Mouse (Mus musculus) megakaryocyte progenitor cell, adult 5-6 weeks (primary cell): ENCODE measurements around the gene Pcgf6. TPM values are rescaled to one million over a fixed set of nuclear protein-coding genes. Genes with fewer than 3 reads are reported as not detected.
"Not testable (repeated sequence)": the region's sequence is repeated elsewhere in the genome, so short reads cannot be mapped to it uniquely, and the experiment has no call there.

Experiments
- ATAC-seq: replicated peaks from 2 replicates; pipeline ENCODE4 v1.8.0; 2016; ENCODE audit warnings: mild to moderate bottlenecking, moderate TSS enrichment, inconsistent platforms; ENCODE audit not compliant: poor library complexity
- total RNA-seq, 2 experiments: library from RNA; stranded (forward) in 1 of 2; stranded (reverse) in 1 of 2; fragments of 157-497, 149-512 nt in 1 of 2; fragments of 200-1000 nt in 1 of 2; gene quantifications; 2 replicates each; pipeline versions ENCODE4 v1.2.3 to v1.2.4; 2015 to 2017

The Pcgf6 gene
- total RNA-seq, 2 experiments from 2014 or later: 9.1 to 29.0 TPM

- peak; percentile 83 for ATAC-seq
Measured at GRCm38 (mm10) chr19:46999753-47000152, 51.0 kb downstream of the Pcgf6 start.

- peak; percentile 69 for ATAC-seq
Measured at GRCm38 (mm10) chr19:46998953-46999352, 51.8 kb downstream of the Pcgf6 start.

- ATAC-seq: no peak; the same call in 1 of the 2 replicates
Measured at GRCm38 (mm10) chr19:46998168-46998870, 52.4 kb downstream of the Pcgf6 start.

GRCm38 (mm10) chr19:46996095-46996494 is 54.6 kb downstream of the Pcgf6 start:
- no peak for ATAC-seq

GRCm38 (mm10) chr19:46992329-46992728 is 58.4 kb downstream of the Pcgf6 start:
- not testable (repeated sequence) for ATAC-seq

- peak; percentile 65 for ATAC-seq
Measured at GRCm38 (mm10) chr19:46991145-46991544, 59.6 kb downstream of the Pcgf6 start.

- ATAC-seq: not testable (repeated sequence)
Measured at GRCm38 (mm10) chr19:46990625-46991024, 60.1 kb downstream of the Pcgf6 start.

- ATAC-seq: no peak
Measured at GRCm38 (mm10) chr19:46990153-46990518, 60.6 kb downstream of the Pcgf6 start.

- ATAC-seq: no peak
Measured at GRCm38 (mm10) chr19:46989479-46990152, 61.1 kb downstream of the Pcgf6 start.

GRCm38 (mm10) chr19:46988231-46989087 is 62.2 kb downstream of the Pcgf6 start:
- peak; percentile 65 for ATAC-seq

GRCm38 (mm10) chr19:46987646-46988045 is 63.1 kb downstream of the Pcgf6 start:
- peak; percentile 28 for ATAC-seq

GRCm38 (mm10) chr19:46984726-46985622 is 65.7 kb downstream of the Pcgf6 start:
- ATAC-seq: peak; percentile 10; the same call in 1 of the 2 replicates

- peak; percentile 41 for ATAC-seq
Measured at GRCm38 (mm10) chr19:46983966-46984380, 66.7 kb downstream of the Pcgf6 start.

Other genes starting within 250 kb of the Pcgf6 start
- 0.22 TPM in 1 of 2 replicates, not detected in the other for gene Ina, start 36.2 kb downstream of the Pcgf6 start, total RNA-seq (2015)
- gene Ina, start 36.2 kb downstream of the Pcgf6 start, total RNA-seq (2017): not detected in 2 replicates
- gene Nt5c2, start 35.8 kb downstream of the Pcgf6 start, total RNA-seq (2015): 52.5 and 59.4 TPM in 2 replicates
- 79.3 and 80.0 TPM in 2 replicates for gene Nt5c2, start 35.8 kb downstream of the Pcgf6 start, total RNA-seq (2017)
- gene Taf5, start 16.8 kb upstream of the Pcgf6 start, total RNA-seq (2015): 17.0 and 18.7 TPM in 2 replicates
- 20.6 and 25.7 TPM in 2 replicates for gene Taf5, start 16.8 kb upstream of the Pcgf6 start, total RNA-seq (2017)
- gene Usmg5, start 39.7 kb upstream of the Pcgf6 start, total RNA-seq (2015): 483 and 581 TPM in 2 replicates
- gene Usmg5, start 39.7 kb upstream of the Pcgf6 start, total RNA-seq (2017): 452 and 544 TPM in 2 replicates
- gene Pdcd11, start 39.9 kb upstream of the Pcgf6 start, total RNA-seq (2015): 9.0 and 12.6 TPM in 2 replicates
- gene Pdcd11, start 39.9 kb upstream of the Pcgf6 start, total RNA-seq (2017): 23.0 and 27.4 TPM in 2 replicates
- gene Calhm2, start 87.4 kb upstream of the Pcgf6 start, total RNA-seq (2015): 6.1 and 7.3 TPM in 2 replicates
- gene Calhm2, start 87.4 kb upstream of the Pcgf6 start, total RNA-seq (2017): 11.3 and 14.4 TPM in 2 replicates
- not detected in 2 replicates for gene Calhm1, start 93.3 kb upstream of the Pcgf6 start, total RNA-seq (2015)
- not detected in 2 replicates for gene Calhm1, start 93.3 kb upstream of the Pcgf6 start, total RNA-seq (2017)
- gene Calhm3, start 106.9 kb upstream of the Pcgf6 start, total RNA-seq (2015): not detected in 2 replicates
- gene Calhm3, start 106.9 kb upstream of the Pcgf6 start, total RNA-seq (2017): not detected in 2 replicates
- gene Neurl1a, start 127.9 kb upstream of the Pcgf6 start, total RNA-seq (2015): not detected in 2 replicates
- 0.04 TPM in 1 of 2 replicates, not detected in the other for gene Neurl1a, start 127.9 kb upstream of the Pcgf6 start, total RNA-seq (2017)